Mouse (Mus musculus) cerebellum, adult 11-12 months (tissue): Measurements from ENCODE around the gene Gstp3.
A peak's percentile ranks its signal among the peaks of the same experiment; 100 is the strongest.
"Not testable (repeated sequence)": the region's sequence is repeated elsewhere in the genome, so short reads cannot be mapped to it uniquely, and the experiment has no call there.

Experiments
- DNase-seq: peaks from one replicate; pipeline ENCODE4 v3.0.0; 2022

Gene Gstp3

DNA sequence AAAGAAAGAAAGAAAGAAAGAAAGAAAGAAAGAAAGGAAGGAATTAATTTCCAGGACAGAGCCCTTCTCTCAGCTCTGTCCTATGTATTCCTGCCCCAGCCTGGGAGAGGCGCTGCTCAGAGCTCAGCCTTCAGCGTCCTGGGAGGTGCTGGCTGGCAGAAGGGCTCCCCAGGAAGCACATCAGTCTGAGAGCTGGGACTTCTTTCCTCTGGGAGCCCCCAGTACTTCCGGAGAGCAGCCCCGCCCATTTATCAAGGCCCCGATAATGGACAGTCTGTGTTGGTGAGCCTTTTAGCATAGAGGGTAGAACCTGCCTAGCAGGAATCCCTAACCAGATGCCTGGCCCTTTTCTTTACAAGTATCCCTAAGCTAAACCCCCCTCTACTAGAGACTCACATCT, 28.8 kb upstream of the Gstp3 start:
- peak; percentile 5 for DNase-seq

DNA sequence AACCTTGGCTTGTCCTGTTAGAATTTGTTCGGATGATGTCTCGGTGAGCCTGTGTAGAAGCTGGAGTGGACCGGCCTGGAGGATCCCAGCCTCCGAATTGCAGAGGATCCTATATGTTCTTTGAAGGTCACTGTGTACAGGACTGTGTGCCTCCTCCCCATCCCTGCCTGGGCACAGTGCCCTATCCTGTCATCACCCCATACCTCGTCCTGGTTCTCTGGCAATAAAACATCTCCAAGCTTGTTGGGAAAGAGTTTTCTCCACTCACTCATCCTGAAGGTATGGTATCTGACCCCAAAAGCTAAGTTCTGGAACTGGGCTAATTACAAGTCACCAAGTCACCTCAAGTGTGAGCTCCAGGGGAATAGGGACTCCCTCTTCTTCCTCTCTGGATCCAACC, 27.7 kb upstream of the Gstp3 start:
- DNase-seq = peak; percentile 23

DNA sequence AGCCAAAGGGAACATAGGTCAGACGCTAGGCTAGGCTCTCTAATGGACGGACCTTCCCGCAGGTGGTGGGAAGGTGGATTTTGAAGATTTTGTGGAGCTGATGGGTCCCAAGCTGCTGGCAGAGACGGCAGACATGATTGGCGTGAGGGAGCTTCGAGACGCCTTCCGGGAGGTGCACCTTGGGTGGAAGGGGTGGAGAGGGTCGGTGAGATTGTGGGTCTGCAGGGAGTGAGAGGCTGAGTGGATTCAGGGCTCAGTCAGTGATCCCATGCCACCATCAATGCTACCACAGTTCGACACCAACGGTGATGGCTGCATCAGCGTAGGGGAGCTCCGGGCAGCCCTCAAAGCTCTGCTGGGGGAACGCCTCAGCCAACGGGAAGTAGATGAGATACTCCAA, 26.8 kb upstream of the Gstp3 start:
- DNase-seq = peak; percentile 27

DNA sequence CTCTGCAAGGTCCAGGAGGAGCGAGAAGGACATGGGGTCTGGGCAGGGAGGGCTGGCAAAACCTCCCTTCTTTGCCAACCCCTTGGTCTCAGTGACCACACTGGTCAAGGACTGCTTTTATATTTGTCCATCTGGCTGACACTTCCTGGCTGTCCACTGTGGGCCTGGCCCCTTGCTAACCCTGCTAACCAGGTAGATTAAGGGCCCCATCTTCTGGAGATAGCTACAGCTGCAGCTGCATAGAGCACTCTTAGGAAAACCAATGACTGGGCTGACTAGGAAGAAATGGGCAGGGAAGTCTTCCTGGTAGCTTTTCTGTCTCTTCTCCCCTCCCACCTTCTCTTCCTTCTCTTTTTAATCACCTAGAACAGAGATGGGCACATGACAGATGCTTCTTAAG, 25.6 kb upstream of the Gstp3 start:
- DNase-seq = peak; percentile 36

DNA sequence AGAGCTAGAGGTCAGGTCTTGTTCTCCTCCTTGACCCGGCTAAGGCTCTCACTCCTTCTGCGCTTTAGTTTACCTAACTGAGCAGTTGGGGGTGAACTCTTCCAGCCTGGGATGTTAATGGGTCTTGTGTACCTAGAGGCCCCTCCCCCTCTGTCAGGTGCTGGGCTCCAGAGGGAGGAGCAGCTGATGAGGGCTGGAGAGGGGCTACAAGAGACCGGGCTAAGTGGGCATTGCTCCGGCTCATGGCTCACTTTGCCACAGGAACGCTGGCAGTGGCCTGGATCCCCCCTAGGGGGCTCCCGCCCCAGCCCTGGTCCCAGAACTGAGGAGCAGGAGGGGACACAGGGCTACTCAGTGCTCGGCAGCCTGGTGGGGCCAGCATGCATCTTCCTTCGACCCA, 24.5 kb upstream of the Gstp3 start:
- no peak for DNase-seq

DNA sequence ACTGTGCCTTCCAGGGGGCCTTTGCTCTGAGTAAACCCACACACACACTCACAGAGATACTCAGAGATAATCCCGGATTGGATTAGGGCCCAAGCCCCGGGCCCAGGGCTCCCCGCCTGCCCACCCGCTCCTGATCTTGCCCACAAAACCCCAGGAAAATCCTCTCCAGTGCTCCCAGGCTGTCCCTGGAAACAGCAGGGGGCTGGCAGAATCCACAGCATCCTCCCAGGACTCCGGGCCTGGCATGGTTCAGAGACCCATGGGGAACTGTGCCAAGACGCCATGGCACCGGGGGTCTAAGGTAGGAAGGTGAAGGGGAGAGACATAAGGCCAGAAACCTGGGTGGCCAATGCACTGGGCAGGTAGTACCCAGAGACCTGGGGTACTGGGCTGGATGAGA, 23.9 kb upstream of the Gstp3 start:
- DNase-seq = peak; percentile 62

DNA sequence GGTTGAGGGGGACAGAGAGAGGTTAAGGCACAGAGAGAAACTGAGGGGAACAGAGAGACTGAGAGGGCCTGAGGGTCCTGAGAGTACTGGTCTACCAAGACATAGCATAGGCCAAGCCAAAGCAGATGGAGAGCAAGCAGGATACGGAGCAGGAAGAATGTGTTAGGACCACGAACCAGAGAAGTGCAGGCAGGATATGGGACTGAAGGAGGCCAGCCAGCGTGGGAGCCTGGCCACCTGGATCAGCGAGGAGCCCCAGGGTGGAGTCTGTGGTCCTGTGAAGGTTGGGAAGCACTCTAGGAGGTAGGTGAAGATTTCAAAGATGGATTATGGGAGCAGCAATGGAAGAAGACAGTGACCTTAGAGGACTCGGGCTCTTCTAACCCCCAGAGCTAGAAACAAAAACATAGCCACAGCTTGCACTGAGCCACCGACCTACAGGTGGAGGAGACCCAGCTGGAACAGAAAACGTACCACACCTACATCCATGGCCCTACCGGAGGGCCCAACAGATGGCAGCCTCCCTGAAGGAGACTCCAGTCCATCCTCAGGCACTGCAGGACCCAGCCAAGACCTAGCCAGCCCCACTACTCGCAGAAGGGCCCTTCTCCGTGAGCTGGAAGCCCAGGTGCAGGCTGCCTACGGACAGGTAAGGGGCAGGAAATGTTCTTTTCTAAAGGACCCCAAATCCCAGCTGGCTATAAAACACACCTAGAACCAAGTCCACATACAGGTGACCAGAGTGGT, 23.0 kb upstream of the Gstp3 start:
- DNase-seq = peak; percentile 57

DNA sequence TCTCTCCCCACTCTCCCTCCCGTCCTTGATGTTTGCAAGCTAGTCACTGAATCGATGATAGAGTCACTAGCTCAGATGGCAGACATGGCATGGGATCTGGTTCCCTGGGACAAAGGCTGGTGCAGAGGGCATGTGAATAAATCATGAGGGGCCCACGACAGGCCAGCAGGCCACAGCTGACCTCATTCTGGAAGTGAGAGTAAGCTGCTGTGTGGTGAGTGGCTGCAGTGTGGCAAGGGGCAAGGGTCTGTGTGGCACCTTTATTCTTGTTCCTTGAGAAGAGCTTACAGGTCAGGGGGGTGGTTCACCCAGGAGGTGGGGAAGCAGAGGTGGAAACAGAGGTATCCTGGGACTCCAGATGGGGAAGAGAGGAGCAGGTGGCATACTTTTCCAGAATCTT, 22.0 kb upstream of the Gstp3 start, which contains the start of gene Cabp2:
TSS of gene Cabp2 (plus strand) at position 185 of the 400 bp plus-strand sequence.
- peak; percentile 33 for DNase-seq

DNA sequence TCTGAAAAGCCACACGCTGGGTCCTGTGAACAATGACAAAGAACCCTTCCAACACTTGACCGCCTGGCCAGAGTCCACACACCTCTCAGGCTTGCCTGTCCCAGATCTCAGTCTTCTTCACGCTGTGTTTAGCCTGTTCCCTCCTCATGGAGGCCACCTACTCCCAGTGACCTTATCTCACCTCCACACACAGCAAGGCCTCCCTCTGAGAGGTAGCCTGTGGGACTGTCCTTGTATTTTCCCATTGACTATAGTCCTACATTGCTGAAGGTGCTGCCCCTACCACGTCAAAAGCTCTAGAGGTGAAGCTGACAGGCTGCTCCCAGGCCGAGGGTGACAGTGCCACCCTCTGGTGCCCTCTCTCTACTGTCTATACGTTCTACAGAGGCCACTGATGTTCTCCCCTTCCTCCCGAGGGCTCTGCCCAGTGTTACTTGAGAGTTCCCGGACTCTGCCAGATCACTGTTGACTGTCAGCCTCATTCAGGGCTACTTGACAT, 21.2 kb upstream of the Gstp3 start:
- peak; percentile 94 for DNase-seq

DNA sequence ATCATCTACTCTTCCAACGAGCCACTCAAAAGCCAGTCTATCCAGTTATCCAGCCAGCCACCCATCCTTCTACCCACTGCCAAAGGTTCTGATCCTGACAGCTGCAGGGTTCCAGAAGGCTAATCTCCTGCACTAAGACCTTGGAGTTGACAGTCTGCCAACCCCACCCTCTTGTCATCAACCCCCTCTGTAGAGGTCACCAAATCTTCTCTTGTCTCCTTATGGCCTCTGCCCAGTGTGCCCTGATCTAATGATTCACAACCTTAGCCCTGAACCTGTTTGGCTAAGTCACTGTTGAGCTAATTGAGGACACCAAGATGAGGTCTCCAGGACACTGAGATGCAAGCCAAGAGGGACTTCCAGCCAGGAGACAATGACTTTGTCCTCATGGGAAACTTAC, 20.2 kb upstream of the Gstp3 start:
- peak; percentile 54 for DNase-seq

DNA sequence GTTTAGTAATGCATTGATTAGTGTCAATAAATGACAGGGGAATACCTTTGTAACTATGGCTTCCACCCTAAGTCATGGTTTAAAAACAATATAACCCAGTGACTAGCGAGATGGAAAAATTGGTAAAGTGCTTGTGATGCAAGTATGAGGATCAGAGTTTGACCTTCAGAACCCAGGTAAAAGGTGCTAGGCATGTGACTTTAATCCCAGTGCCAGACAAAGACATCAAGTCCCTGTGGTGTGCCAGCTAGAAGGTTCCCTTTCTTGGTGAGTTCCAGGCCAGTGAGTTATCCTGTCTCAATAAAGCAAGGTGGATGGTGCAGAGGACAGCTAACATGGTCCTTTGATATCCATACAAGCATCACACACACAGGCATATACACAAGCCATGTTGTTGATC, 16.2 kb upstream of the Gstp3 start:
- DNase-seq = no peak

DNA sequence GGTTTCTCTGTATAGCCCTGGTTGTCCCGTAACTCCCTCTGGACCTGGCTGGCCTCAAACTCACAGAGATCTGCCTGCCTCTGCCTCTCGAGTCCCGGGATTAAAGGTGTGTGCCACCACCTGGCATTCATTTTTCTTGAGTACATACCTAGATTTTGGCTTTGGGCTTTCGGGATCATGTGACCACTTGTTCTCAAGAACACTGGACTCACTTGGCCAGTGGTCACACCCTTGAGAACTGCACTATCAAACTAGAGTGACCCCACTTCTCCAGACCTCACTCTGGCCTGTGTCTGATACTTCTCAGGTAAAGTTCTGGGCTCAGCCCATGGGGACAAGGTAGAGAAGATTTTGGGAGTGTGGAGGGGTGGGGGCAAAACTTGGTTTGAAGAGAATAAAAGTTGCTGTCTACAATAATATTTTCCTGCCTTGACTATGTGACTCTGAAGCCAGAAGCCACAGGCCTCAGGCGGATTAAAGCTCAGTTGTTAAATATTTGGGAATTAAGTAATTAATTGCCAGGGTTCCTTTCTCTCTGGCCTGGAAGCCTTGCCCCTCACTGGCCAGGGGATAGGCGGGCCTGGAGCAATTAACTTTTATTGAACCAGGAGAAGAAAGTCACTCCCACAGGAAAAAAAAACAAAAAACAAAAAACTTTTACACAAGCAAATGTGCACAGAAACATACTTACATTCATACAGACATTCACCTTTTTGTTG, 13.5 kb upstream of the Gstp3 start:
- DNase-seq = peak; percentile 10

DNA sequence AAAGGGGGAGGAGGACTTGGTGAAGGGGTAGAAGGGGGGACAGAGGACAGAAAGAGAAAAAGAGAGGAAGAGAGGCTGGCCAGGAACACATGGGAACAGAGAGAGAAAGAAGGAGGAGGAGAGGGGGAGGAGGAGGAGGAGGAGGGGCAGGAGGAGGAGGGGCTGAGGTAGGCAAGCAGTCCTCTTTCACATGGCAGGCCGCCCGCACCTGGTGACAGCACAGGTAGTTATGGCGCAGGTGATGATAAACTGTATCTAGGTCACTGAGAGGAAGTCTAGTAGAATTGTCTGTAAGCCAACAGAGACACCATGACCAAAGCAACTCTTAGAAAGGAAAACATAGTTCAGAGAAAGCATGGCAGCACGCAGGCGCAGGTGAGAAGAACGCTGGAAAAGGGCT, 12.0 kb upstream of the Gstp3 start:
- peak; percentile 50 for DNase-seq

DNA sequence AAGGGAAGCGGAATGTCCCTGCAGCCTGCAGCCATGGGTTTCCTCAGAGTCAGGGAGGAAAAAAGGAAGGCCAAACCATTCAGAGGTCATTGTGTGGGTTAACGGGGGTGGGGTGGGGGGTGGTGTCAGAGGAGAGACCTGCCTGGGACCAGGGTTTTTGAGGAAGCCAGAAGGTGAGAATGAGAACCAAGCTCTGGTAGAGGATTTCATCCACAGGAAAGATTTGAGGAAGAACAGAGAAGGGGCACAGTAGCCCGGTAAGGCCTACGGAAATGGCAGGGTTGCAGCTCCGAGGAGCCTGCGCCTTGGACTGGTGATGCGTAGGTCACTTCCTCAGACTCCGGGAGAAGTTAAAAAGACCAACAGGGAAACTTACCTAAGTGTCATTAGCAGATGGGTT, 11.4 kb upstream of the Gstp3 start:
- DNase-seq = no peak

DNA sequence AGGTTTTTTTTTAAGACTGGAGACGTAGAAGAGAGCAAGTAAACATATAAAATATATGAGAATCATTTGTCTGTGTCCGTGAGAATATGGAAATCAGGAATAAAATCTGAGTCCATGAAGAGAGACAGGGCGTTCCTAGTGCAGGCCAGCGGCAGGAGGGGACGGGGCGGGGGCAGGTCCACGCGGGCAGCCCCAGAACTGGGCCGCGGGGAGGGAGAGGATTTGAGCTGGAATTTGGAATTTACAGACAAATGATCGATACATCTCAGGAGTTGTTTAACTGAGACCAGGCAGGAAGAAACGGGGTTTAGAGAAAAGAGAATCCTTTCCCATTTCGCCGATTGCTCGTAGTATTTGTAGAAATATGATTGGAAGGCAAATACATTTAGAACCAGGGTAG, 10.9 kb upstream of the Gstp3 start:
- DNase-seq = no peak

DNA sequence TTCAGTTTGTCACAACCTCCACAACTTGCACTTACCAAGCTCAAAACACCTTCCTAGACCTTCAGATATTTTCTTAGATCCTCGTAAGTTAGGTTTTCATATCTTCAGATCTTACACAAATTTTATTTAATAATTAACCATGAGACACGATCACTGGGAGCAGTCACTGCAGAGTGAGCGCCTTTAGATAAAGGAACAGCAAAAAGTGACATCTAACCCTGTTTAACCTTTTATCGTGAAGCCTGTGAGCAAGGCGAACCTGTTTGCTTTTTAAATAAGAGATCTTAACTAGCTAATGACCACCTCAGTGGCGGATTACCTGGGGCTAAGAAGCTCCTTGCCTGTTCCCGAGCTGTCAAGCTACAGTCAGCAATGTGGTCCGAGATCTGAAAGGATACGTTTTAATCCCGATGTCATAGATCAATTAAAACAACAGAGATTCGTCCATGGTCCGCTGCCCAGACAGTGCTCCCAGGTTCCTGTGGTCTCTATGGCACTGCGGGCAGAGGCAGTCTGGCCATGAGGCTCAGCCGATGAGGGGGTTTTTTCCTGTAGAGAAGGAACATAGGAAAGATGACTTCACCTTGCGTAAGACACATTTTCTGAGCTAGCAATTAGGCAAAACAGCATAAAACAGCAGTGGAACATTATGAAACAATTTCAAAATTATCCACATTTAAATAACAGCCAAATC, 9.5 kb upstream of the Gstp3 start:
- DNase-seq = no peak

DNA sequence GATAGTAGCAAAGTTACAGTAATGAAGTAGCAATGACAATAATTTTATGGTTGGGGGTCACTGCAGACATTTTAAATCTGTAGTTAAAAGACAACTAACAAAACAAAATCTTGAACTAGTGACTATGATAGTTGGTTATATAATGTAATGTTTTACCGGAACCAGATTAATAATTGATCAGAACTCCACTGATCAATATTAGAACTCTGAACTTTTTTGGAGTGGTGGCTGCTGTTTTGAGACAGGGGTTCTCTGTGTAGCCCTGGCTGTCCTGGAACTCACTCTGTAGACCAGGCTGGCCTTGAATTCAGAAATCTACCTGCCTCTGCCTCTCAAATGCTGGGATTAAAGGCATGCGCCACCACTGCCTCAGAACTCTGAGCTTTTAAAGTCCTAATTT, 8.9 kb upstream of the Gstp3 start:
- not testable (repeated sequence) for DNase-seq

DNA sequence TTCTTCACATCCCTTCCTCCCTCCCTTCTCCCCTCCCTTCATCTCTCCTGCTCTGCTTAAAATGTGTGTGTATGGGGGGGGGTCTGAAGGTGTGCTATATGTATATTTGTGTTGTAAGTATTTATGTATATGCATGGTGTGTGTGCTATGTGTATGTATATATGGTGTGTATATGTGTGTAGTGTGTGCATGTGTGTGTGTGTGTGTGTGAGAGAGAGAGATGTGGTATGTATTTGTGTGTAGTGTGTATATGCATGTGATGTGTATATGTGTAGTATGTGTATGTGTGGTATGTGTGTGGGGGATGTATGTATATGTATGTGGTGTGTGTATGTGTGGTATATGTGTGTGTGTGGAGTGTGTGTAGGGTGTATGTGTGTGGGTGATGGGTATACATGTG, 7.5 kb upstream of the Gstp3 start:
- no peak for DNase-seq

DNA sequence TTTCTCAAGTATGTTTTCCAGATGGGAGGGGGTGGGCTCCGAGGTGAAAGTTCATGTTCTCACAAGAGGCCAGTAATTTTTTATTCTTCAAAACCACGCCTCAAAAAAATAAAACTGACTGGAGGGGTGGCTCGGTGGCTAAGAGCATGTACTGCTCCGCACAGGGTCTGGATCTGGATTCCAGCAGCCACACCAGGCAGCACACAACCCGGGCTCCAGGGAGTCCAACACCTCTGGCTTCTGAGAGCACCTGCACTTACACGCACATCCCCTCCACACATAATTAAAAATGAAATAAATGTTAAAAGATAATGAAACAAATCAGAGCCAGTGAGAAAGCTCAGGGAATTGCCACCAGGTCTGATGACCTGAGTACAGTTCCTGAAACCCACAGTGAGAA, 6.9 kb upstream of the Gstp3 start:
- peak; percentile 2 for DNase-seq

DNA sequence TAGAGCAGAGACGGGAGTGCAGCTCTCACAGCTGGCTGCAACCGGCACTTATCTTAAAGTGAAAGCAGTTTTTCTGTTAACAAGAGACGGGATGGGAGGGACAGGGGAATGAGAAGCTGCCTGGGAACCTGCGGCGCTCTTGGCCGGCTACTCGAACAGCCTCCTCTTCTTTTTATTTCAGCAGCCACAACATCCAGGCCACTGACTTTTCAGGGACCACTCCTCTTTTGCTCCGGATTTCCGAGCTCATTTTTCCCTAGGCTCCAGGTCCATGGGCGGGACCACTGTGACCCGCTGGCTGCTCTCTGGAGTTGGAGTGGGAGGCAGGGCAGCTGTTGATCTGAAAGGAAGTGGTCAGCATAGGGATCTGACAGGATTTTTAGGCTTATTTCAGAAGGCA, 5.1 kb upstream of the Gstp3 start:
- DNase-seq = not testable (repeated sequence)

DNA sequence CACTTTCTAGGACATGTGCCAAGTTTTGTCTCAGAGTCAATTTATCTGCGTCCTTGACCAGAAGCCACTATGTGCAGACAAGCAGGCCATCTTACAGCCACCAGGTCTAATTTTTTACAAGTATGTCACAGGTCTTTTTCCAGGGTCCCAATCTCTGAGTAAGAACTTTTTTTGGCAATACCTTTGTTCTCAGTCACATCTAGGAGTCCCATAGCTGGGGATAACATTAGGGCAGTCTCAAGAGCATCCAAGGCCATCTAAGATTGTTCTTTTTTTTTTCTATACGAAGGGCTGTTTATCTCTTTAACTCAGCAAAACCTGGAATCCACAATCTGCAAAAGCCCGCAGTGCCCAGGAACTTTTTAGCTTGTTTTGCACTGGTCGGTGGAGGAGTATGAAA, 4.0 kb upstream of the Gstp3 start:
- DNase-seq = not testable (repeated sequence)

DNA sequence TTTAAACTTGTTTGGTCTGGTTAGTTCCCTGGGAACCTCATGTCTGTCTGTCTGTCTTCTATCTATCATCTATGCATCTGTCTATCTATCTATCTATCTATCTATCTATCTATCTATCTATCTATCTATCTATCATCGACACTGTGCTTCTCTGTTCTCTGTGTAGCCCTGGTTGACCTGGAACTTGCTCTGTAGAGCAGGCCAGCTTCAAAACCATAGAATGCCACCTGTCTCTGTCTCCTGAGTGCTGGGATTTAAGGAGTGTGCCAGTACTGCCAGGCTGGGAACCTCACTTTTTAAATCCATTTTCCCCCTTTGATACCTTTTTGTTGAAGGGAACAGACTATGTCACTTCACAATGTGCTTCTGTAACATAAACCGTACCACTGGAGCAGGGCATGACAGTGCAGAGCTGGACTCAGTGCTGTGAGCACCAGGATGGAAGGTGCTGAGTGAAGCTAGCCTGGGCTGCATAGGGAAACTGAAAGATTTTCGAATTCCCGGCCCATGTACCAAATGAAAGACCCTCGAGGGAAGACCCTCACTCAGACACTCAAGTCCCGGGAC, 1.6 kb upstream of the Gstp3 start:
- no peak for DNase-seq
